Mouse (Mus musculus) hematopoietic multipotent progenitor cell, adult 10-12 weeks (in vitro differentiated cells): ENCODE data around the gene Gm13306. TPM values are rescaled to one million over a fixed set of nuclear protein-coding genes. Genes with fewer than 3 reads are reported as not detected.

Experiments used
- polyA plus RNA-seq: library from polyadenylated mRNA; stranded (reverse); fragments of >175 nt; gene quantifications from 2 replicates; pipeline ENCODE4 v1.2.3, GENCODE M21; 2012; ENCODE audit warnings: low replicate concordance

Gm13306 gene
- not detected in 2 replicates for polyA plus RNA-seq

GRCm38 (mm10) chr4:42153136-42153535 is at the start of gene Gm13306:
TSS of gene Gm13306 (plus strand) at chr4:42153436.

GRCm38 (mm10) chr4:42114517-42114916 is 38.7 kb upstream of the Gm13306 start, which contains the start of gene Gm13304:
TSS of gene Gm13304 (plus strand) at chr4:42114817.

GRCm38 (mm10) chr4:42168503-42168902 is 15.3 kb downstream of the Gm13306 start, which contains the start of gene Gm13305:
TSS of gene Gm13305 (minus strand) at chr4:42168603.

Other genes starting within 250 kb of the Gm13306 start
- gene Gm21541, start 249.8 kb upstream of the Gm13306 start, polyA plus RNA-seq, result not detected in 2 replicates
- 6.3 and 22.1 TPM in 2 replicates for gene Gm20878, start 211.9 kb upstream of the Gm13306 start, polyA plus RNA-seq
- not detected in 2 replicates for gene Fam205a4, start 187.4 kb upstream of the Gm13306 start, polyA plus RNA-seq
- gene Gm21093, start 118.7 kb upstream of the Gm13306 start, polyA plus RNA-seq, result not detected in 2 replicates
- not detected in 2 replicates for gene Gm3893, start 62.2 kb upstream of the Gm13306 start, polyA plus RNA-seq
- gene Gm13304, start 38.6 kb upstream of the Gm13306 start, polyA plus RNA-seq, result not detected in 2 replicates
- gene Gm13305, start 15.2 kb downstream of the Gm13306 start, polyA plus RNA-seq, result not detected in 2 replicates
- not detected in 2 replicates for gene Gm10600, start 87.2 kb downstream of the Gm13306 start, polyA plus RNA-seq
- not detected in 2 replicates for gene Ccl21b, start 102.3 kb downstream of the Gm13306 start, polyA plus RNA-seq
- gene Gm21953, start 140.8 kb downstream of the Gm13306 start, polyA plus RNA-seq, result 3.0 TPM in 1 of 2 replicates, not detected in the other
- not detected in 2 replicates for gene Fam205a3, start 164.9 kb downstream of the Gm13306 start, polyA plus RNA-seq